Mouse (Mus musculus) liver, embryonic 12.5 days (tissue): Measurements from ENCODE around the gene Nfe2l2. TPM values are rescaled to one million over a fixed set of nuclear protein-coding genes. Genes with fewer than 3 reads are reported as not detected.

Source experiments
- ATAC-seq: fragments of 200-750 bp; cut with Nextera tagmentation; 2 replicates; pipeline ENCODE4 v1.8.0; 2017; ENCODE audit warnings: moderate number of reproducible peaks, mild to moderate bottlenecking, moderate library complexity
- H3K27ac ChIP-seq: fragments of 300-500 bp; sonication (generic); 2 replicates; pipeline ENCODE4 v1.5.1; 2016; ENCODE audit warnings: mild to moderate bottlenecking
- H3K27me3 ChIP-seq: fragments of 300-500 bp; sonication (generic); replicated peaks from 2 replicates; pipeline ENCODE4 v1.6.1; 2016; ENCODE audit warnings: mild to moderate bottlenecking, moderate library complexity
- H3K36me3 ChIP-seq: fragments of 300-500 bp; sonication (generic); 2 replicates; pipeline ENCODE4 v1.6.1; 2016; ENCODE audit warnings: mild to moderate bottlenecking, moderate library complexity
- H3K4me1 ChIP-seq: fragments of 300-500 bp; sonication (generic); 2 replicates; pipeline ENCODE4 v1.6.1; 2016
- H3K4me2 ChIP-seq: fragments of 300-500 bp; sonication (generic); 2 replicates; pipeline ENCODE4 v1.6.1; 2016; ENCODE audit warnings: mild to moderate bottlenecking, moderate library complexity
- H3K4me3 ChIP-seq: fragments of 300-500 bp; sonication (generic); 2 replicates; pipeline ENCODE4 v1.5.1; 2016; ENCODE audit warnings: mild to moderate bottlenecking, moderate library complexity
- H3K9ac ChIP-seq: fragments of 300-500 bp; sonication (generic); 2 replicates; pipeline ENCODE4 v1.6.1; 2016; ENCODE audit warnings: mild to moderate bottlenecking, moderate library complexity
- H3K9me3 ChIP-seq: fragments of 300-500 bp; sonication (generic); replicated peaks from 2 replicates; pipeline ENCODE4 v1.6.1; 2016; ENCODE audit warnings: mild to moderate bottlenecking, moderate library complexity
- WGBS: fragments of 180-500 bp; shearing (Covaris S2); methylation state at CpG from one replicate; pipeline ENCODE4 v1.1.7; 2016; ENCODE audit not compliant: insufficient replicate concordance; 5-methylcytosine and 5-hydroxymethylcytosine counted together
- polyA plus RNA-seq: library from polyadenylated mRNA; unstranded; fragments of >200 nt; fragmentation: Nextera tagmentation; extraction: Ambion mirVana; gene quantifications from 2 replicates; pipeline ENCODE4 v1.2.1, GENCODE M21; 2016

The Nfe2l2 gene
- polyA plus RNA-seq, result 51.9 and 53.1 TPM in 2 replicates

DNA sequence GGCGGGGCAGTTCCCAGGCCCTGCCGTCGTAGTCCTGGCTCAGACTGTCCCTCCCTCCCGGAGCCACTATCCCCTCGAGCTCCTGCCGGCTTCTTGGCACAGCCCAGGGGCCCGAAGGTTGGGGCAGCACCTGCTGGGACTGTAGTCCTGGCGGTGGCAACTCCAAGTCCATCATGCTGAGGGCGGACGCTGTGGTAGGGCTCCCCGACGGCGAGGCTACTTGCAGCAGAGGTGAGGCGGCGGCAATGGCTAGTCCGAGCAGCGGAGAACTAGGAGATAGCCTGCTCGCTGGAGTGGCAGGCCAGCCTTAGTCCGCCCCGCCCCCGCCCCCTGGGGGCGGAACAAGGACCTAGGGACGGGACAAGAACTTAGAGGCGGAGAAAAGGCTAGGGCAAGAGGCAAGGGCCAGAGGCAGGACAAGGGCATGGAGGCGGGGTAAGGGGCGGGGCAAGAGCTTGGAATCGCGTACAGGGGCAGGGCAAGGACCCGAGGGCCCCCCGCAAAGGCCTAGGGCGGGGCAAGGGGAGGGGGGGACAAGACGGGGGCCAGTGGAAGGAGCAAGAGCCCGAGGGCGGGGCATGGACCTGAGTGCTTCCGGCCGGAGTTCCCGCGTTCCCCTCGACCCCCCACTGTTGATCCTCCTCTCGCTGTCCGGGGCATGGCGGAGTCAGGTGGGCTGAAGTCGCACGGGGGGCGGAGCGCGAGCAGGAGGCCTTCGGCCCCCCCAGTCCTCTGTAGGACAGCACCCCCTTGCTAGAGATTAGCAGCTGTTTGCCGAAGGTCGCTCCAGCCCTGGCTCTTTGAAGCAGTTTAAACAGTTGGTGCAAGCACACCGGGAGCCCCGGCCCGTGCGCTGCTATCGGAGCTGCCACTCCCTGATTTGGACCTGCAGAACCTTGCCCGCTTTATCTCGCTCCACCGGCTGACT, at the start of gene Nfe2l2:
Nfe2l2 (minus strand) TSS at position 408 of the 928 bp plus-strand sequence.
- peak within 1 kb of the TSS; percentile 80 for H3K4me3 ChIP-seq
- no peaks in the 10 kb centered on the region for H3K27me3 ChIP-seq
- WGBS, result 0% methylated on average over 58 of the region's 58 CpGs
- H3K4me1 ChIP-seq, result peaks cover 69% of the 10 kb centered on the region
- ATAC-seq, result peak; percentile 90
- peak within 1 kb of the TSS; percentile 71 for H3K4me2 ChIP-seq
- peak within 1 kb of the TSS; percentile 96 for H3K9ac ChIP-seq
- H3K27ac ChIP-seq, result peak within 1 kb of the TSS; percentile 99
- 0 out of 2 replicates have a peak, but pooled peaks cover 2% of the 10 kb centered on the region for H3K9me3 ChIP-seq
- peaks cover 14% of the 10 kb centered on the region for H3K36me3 ChIP-seq

GRCm38 (mm10) chr2:75752306-75753175, 48.1 kb upstream of the Nfe2l2 start:
- no peaks in the 10 kb centered on the region for H3K36me3 ChIP-seq
- no peak overlapping the region for H3K4me2 ChIP-seq
- H3K9me3 ChIP-seq, result no peaks in the 10 kb centered on the region
- 80% methylated on average over 22 of the region's 22 CpGs for WGBS
- H3K4me1 ChIP-seq, result no peaks in the 10 kb centered on the region
- H3K9ac ChIP-seq, result no peak overlapping the region
- no peak overlapping the region for H3K27ac ChIP-seq
- H3K27me3 ChIP-seq, result 0 out of 2 replicates have a peak, but pooled peaks cover 2% of the 10 kb centered on the region
- ATAC-seq, result no peak
- H3K4me3 ChIP-seq, result no peak overlapping the region

GRCm38 (mm10) chr2:75751896-75752295, 47.5 kb upstream of the Nfe2l2 start:
- no peak overlapping the region for H3K27ac ChIP-seq
- 70% methylated on average over 6 of the region's 6 CpGs for WGBS

GRCm38 (mm10) chr2:75750869-75751268, 46.4 kb upstream of the Nfe2l2 start:
- H3K9ac ChIP-seq, result no peak overlapping the region
- no peaks in the 10 kb centered on the region for H3K4me1 ChIP-seq
- no peaks in the 10 kb centered on the region for H3K36me3 ChIP-seq
- no peak for ATAC-seq
- WGBS, result 78% methylated on average over 10 of the region's 10 CpGs
- H3K4me2 ChIP-seq, result no peak overlapping the region
- H3K4me3 ChIP-seq, result no peak overlapping the region
- no peak overlapping the region for H3K27ac ChIP-seq
- no peaks in the 10 kb centered on the region for H3K9me3 ChIP-seq
- H3K27me3 ChIP-seq, result 0 out of 2 replicates have a peak, but pooled peaks cover 2% of the 10 kb centered on the region

More at GRCm38 (mm10) chr2:75751896-75752295, 47.5 kb upstream of the Nfe2l2 start:
- Histone ChIP-seq H3K4me2 (no peak overlapping the region), H3K27me3 (0 out of 2 replicates have a peak, but pooled peaks cover 2% of the 10 kb centered on the region), H3K9me3 (no peaks in the 10 kb centered on the region), H3K36me3 (no peaks in the 10 kb centered on the region), H3K9ac (no peak overlapping the region), H3K4me1 (no peaks in the 10 kb centered on the region), H3K4me3 (no peak overlapping the region)
- no peak for ATAC-seq

DNA sequence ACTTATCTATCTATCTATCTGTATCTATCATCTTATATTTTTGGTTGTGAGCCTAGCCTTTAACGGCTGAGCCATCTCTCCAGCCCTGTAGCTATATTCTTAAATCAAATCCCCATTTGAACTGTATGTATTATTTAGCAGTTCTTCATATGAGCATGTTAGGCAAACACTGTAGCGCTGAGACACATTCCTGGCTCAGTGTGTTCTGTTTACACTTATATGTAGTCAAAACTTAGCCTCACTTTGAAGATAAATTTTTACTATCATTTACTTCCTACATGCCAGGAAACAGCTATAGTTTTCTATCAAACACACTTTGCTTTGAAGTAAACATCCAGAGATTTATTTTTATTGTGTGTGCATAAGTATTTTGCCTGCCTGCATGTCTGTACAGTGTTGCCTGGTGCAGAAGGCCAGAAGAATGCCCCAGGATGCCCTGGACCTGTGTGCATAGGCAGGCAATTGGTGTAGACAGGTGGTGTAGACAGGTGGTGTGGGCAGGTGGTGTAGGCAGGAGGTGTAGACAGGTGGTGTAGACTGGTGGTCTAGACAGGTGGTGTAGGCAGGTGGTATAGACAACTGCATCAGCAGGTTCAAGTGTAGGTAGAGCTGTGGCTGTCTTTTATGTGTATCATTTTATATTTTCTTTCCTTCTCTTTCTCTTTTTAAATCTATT, 45.7 kb upstream of the Nfe2l2 start:
- 85% methylated on average over 2 of the region's 2 CpGs for WGBS
- Histone ChIP-seq H3K9me3 (no peaks in the 10 kb centered on the region), H3K9ac (no peak overlapping the region), H3K27ac (no peak overlapping the region), H3K27me3 (0 out of 2 replicates have a peak, but pooled peaks cover 2% of the 10 kb centered on the region), H3K4me2 (no peak overlapping the region), H3K4me1 (no peaks in the 10 kb centered on the region), H3K4me3 (no peak overlapping the region), H3K36me3 (no peaks in the 10 kb centered on the region)
- no peak for ATAC-seq

DNA sequence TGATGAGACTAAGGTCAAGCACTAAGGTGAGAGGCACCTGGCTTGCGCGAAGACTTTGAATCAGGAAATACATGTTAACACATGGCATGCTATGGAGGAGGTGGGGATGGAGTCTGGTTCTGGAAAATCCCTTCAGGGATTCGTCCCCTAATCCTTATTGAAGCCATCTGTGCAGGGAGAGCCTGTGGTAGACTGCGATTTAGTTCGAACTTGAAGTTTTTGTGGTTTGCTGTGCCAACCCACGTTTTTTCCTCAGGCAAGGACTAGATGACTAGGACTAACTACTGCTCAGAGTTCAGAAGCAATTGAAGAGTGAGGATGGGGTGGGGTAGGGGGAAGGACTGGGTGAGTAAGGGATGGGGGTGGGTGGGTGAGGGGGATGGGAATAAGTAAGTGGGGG, 44.4 kb upstream of the Nfe2l2 start:
- Histone ChIP-seq H3K9ac (no peak overlapping the region), H3K4me3 (no peak overlapping the region), H3K27me3 (0 out of 2 replicates have a peak, but pooled peaks cover 2% of the 10 kb centered on the region), H3K27ac (no peak overlapping the region), H3K4me1 (no peaks in the 10 kb centered on the region), H3K9me3 (no peaks in the 10 kb centered on the region), H3K36me3 (no peaks in the 10 kb centered on the region), H3K4me2 (no peak overlapping the region)
- WGBS, result 83% methylated on average over 6 of the region's 6 CpGs
- ATAC-seq, result no peak

GRCm38 (mm10) chr2:75737006-75737503, 32.6 kb upstream of the Nfe2l2 start:
- Histone ChIP-seq H3K4me3 (no peak overlapping the region), H3K27me3 (no peaks in the 10 kb centered on the region), H3K4me2 (no peak overlapping the region), H3K36me3 (no peaks in the 10 kb centered on the region), H3K27ac (no peak overlapping the region), H3K9ac (no peak overlapping the region), H3K9me3 (no peaks in the 10 kb centered on the region), H3K4me1 (peaks cover 8% of the 10 kb centered on the region)
- no peak for ATAC-seq
- WGBS, result 38% methylated on average over 2 of the region's 2 CpGs

DNA sequence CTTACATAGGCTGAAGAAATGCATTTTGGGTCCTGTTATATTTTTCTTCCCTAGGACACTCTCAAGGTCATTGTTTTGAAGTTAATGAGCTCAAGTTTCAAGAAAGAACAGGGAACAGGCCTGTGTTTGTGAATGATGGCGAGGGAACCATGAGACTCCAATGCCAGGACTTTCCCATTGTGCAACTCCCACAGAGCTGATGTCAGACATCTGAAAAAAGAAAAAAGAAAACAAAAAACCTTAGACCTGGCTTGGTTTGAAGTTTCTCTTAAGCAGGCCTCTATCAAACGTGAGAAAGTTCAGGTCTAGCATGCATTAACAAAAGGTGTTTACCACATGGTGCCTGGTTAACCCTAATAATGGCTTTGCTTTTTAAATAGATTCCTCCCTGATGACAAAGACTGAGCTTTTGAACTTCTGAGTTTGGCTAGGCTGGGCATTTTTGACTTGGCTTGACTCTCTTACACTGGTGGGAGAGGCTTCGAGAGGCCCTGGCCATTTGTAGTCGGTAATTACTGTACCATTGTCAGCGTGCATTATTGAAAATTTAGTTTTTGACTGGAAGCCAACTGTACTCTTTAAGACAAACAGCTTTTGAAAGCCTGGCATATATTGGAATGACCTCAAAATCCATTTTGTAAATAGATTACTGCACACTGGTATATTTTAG, 29.9 kb upstream of the Nfe2l2 start:
- no peak for ATAC-seq
- no peaks in the 10 kb centered on the region for H3K27me3 ChIP-seq
- H3K36me3 ChIP-seq, result no peaks in the 10 kb centered on the region
- peaks cover 15% of the 10 kb centered on the region for H3K4me1 ChIP-seq
- no peak overlapping the region for H3K4me2 ChIP-seq
- WGBS, result 72% methylated on average over 5 of the region's 5 CpGs
- no peak overlapping the region for H3K27ac ChIP-seq
- no peaks in the 10 kb centered on the region for H3K9me3 ChIP-seq
- no peak overlapping the region for H3K4me3 ChIP-seq
- H3K9ac ChIP-seq, result no peak overlapping the region

GRCm38 (mm10) chr2:75733177-75733576, 28.7 kb upstream of the Nfe2l2 start:
- no peak overlapping the region for H3K4me3 ChIP-seq
- no peaks in the 10 kb centered on the region for H3K9me3 ChIP-seq
- H3K4me1 ChIP-seq, result peaks cover 15% of the 10 kb centered on the region
- 56% methylated on average over 7 of the region's 7 CpGs for WGBS
- no peak overlapping the region for H3K4me2 ChIP-seq
- no peak overlapping the region for H3K27ac ChIP-seq
- no peak for ATAC-seq
- no peak overlapping the region for H3K9ac ChIP-seq
- no peaks in the 10 kb centered on the region for H3K27me3 ChIP-seq
- no peaks in the 10 kb centered on the region for H3K36me3 ChIP-seq

DNA sequence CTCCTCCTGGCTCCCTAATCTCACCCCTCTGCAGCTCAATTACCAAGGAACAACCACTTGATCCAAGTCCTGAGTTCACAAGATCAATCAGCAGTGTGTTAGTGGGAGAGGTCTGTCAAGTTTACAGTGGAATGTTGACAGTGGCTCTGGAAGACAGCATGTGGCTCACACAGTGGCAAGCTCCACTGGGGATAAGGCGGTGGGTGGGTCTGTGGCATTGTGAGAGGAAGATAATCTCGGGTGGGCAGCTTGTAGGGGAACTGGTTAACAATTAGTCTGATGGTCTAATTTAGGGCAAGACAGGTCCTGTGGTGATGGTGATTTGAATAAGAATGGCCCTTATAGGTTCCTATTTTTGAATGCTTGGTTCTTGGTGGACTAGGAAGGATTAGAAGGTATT, 27.5 kb upstream of the Nfe2l2 start:
- Histone ChIP-seq H3K27ac (no peak overlapping the region), H3K9me3 (no peaks in the 10 kb centered on the region), H3K36me3 (no peaks in the 10 kb centered on the region), H3K4me3 (no peak overlapping the region), H3K4me2 (no peak overlapping the region), H3K27me3 (no peaks in the 10 kb centered on the region), H3K9ac (no peak overlapping the region), H3K4me1 (peaks cover 11% of the 10 kb centered on the region)
- no peak; the same call in 1 of the 2 replicates for ATAC-seq
- WGBS, result 30% methylated on average over 2 of the region's 2 CpGs

GRCm38 (mm10) chr2:75731233-75731651, 26.8 kb upstream of the Nfe2l2 start:
- Histone ChIP-seq H3K27me3 (no peaks in the 10 kb centered on the region), H3K4me2 (no peak overlapping the region), H3K4me1 (peaks cover 10% of the 10 kb centered on the region), H3K9ac (no peak overlapping the region), H3K36me3 (no peaks in the 10 kb centered on the region), H3K9me3 (no peaks in the 10 kb centered on the region), H3K4me3 (no peak overlapping the region), H3K27ac (no peak overlapping the region)
- ATAC-seq, result no peak
- 37% methylated on average over 5 of the region's 5 CpGs for WGBS
